Mouse (Mus musculus) thymus, postnatal 4 days (tissue): ENCODE measurements around the gene A730049H05Rik.

ENCODE experiments used
- DNase-seq: peaks from one replicate; pipeline ENCODE4 v3.0.0; 2021

Gene A730049H05Rik

DNA sequence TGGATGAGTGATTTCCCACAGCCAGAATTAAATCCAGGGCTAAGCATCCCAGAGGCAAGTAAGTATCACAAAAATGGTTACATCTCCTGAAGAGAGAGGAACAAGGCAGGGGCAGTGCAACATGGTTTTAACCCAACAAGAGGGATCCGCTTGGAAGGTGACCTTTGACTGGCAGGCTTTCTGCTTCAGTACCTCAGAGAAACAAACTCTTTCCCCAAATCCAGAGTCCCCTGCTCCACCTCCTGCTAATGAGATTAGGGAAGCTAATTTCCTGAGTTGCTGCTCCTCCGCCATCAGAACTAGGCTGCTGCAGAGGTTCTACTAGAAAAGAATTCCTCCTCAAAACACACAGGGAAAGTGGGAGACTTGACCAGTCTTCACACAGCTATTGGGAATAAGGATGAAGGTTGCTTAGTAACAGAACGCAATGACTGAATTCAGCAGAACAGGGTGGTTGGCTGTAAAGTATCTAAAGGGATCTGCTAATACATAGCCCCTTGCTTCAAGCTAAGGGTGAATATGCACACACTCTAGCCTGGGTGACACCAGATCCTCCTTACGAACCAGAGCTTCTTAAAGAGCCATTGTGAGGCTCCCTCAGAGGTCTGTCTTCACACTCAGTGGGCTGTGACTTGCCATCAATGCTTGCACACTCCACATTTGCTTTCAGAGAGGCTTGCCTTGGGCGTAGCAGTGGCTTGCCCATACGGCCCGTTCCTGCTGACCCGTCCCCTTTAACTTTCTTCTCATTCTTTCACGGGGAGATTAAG is 67.0 kb downstream of the A730049H05Rik start:
- DNase-seq, result no peak

GRCm38 (mm10) chr6:92891535-92891934 is 75.3 kb downstream of the A730049H05Rik start:
- no peak for DNase-seq
